Mouse (Mus musculus) intestine, embryonic 16.5 days (tissue): ENCODE data around the gene Mpv17l2. TPM values are rescaled to one million over a fixed set of nuclear protein-coding genes. Genes with fewer than 3 reads are reported as not detected.
A peak's percentile ranks its signal among the peaks of the same experiment; 100 is the strongest.

ENCODE experiments used
- ATAC-seq: fragments of 200-750 bp; cut with Nextera tagmentation; 2 replicates; pipeline ENCODE4 v1.8.0; 2017; ENCODE audit warnings: moderate TSS enrichment, moderate library complexity
- H3K27ac ChIP-seq: fragments of 300-500 bp; sonication (generic); 2 replicates; pipeline ENCODE4 v1.5.1; 2014; ENCODE audit warnings: mild to moderate bottlenecking, low read length
- H3K27me3 ChIP-seq: fragments of 300-500 bp; sonication (generic); replicated peaks from 2 replicates; pipeline ENCODE4 v1.6.1; 2014; ENCODE audit warnings: low read length, control low read depth, mixed read lengths; ENCODE audit not compliant: control insufficient read depth, insufficient read depth
- H3K36me3 ChIP-seq: fragments of 300-500 bp; sonication (generic); 2 replicates; pipeline ENCODE4 v1.6.1; 2014; ENCODE audit warnings: low read length, control low read depth; ENCODE audit not compliant: control insufficient read depth, insufficient read depth
- H3K4me1 ChIP-seq: fragments of 300-500 bp; sonication (generic); 2 replicates; pipeline ENCODE4 v1.6.1; 2014; ENCODE audit warnings: low read length, control low read depth, mixed read lengths; ENCODE audit not compliant: control insufficient read depth, insufficient read depth
- H3K4me2 ChIP-seq: fragments of 300-500 bp; sonication (generic); 2 replicates; pipeline ENCODE4 v1.6.1; 2014; ENCODE audit warnings: low read depth, low read length, control low read depth
- H3K4me3 ChIP-seq: fragments of 300-500 bp; sonication (generic); 2 replicates; pipeline ENCODE4 v1.5.1; 2014; ENCODE audit warnings: mild to moderate bottlenecking, low read length
- H3K9ac ChIP-seq: fragments of 300-500 bp; sonication (generic); 2 replicates; pipeline ENCODE4 v1.6.1; 2014; ENCODE audit warnings: low read depth, low read length
- H3K9me3 ChIP-seq: fragments of 300-500 bp; sonication (generic); 2 replicates; pipeline ENCODE4 v1.6.1; 2016; ENCODE audit warnings: low read length, control low read depth; ENCODE audit not compliant: control insufficient read depth
- WGBS: fragments of 180-500 bp; shearing (Covaris S2); extraction: QIAGEN DNeasy Blood & Tissue Kit; methylation state at CpG from one replicate; pipeline ENCODE4 v1.1.7; 2014; 5-methylcytosine and 5-hydroxymethylcytosine counted together
- polyA plus RNA-seq: library from polyadenylated mRNA; unstranded; fragments of >200 nt; fragmentation: Nextera tagmentation; extraction: Ambion mirVana; gene quantifications from 2 replicates; pipeline ENCODE4 v1.2.1, GENCODE M21; 2015

The Mpv17l2 gene
- polyA plus RNA-seq, 1 experiment from 2014 or later: 79.8 TPM

DNA sequence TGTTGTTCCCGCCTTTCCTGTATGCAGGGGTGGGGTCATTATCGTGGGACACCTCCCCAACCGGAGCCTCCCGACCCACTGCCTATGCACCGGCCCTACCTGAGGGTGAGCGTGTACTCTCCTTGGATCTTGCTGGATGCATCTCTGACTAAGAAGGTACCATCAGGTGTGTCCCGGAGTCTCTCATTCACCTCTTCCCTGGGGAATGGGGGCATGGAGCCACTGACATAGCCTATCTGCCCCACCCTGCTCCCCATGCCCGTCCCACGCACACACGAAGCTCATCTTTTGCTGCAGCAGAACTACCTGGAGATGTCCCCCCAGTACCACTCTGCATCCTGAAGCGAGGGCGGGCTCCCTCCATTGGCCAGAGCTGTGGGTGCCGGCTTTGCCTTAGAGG, 10.0 kb upstream of the Mpv17l2 start:
- Histone ChIP-seq H3K4me3 (no peak overlapping the region), H3K9ac (no peak overlapping the region), H3K27me3 (no peaks in the 10 kb centered on the region), H3K4me2 (no peak overlapping the region), H3K27ac (no peak overlapping the region), H3K36me3 (peaks cover 29% of the 10 kb centered on the region), H3K9me3 (no peaks in the 10 kb centered on the region), H3K4me1 (peaks cover 43% of the 10 kb centered on the region)
- WGBS: 95% methylated on average over 13 of the region's 13 CpGs
- no peak for ATAC-seq

DNA sequence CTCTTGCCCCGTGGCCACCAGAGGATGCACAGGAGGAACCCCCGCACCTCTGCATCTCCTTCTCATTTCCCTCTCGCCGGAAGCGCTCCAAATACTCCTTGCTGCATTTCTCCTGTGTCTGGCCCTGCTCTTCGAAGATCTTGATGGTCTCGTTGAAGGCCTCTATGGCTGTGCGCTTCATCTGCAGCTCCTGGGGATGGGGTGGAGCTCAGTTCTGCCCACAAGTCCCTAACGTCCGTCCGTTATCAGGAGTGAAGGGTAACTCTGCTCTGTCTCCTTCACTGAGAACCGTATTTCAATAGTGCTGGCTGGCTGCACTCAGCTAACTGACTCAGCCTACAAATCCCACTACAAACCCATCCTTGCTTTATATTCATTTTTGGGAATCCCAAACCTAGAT, 9.1 kb upstream of the Mpv17l2 start:
- no peak overlapping the region for H3K27ac ChIP-seq
- H3K27me3 ChIP-seq: no peaks in the 10 kb centered on the region
- no peak overlapping the region for H3K4me3 ChIP-seq
- ATAC-seq: no peak
- no peak overlapping the region for H3K4me2 ChIP-seq
- no peak overlapping the region for H3K9ac ChIP-seq
- peaks cover 29% of the 10 kb centered on the region for H3K36me3 ChIP-seq
- WGBS: 76% methylated on average over 12 of the region's 12 CpGs
- peaks cover 36% of the 10 kb centered on the region for H3K4me1 ChIP-seq
- no peaks in the 10 kb centered on the region for H3K9me3 ChIP-seq

DNA sequence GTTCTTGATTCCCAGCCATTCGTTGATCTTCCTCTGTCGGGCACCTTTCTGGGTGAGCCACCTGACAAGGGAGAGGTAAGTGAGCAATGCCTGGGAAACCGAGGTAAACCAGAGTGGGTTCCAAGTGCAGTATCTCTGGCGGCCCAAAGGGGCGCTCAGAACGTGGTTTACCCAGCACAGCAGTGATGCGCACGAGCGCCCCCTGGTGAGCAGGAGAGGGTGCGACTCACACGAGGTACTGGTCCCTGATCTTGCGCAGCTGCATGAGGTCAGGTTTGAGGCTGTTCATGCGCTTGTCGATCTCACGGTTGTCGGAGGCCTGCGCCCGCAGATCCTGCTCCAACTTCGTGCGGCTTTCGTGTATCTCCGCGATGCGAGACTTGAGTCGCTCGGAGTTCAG, 8.6 kb upstream of the Mpv17l2 start:
- H3K9me3 ChIP-seq: no peaks in the 10 kb centered on the region
- ATAC-seq: peak; percentile 40
- no peaks in the 10 kb centered on the region for H3K27me3 ChIP-seq
- no peak overlapping the region for H3K27ac ChIP-seq
- peaks cover 32% of the 10 kb centered on the region for H3K4me1 ChIP-seq
- WGBS: 7% methylated on average over 26 of the region's 26 CpGs
- no peak overlapping the region for H3K9ac ChIP-seq
- H3K4me2 ChIP-seq: no peak overlapping the region
- peaks cover 29% of the 10 kb centered on the region for H3K36me3 ChIP-seq
- no peak overlapping the region for H3K4me3 ChIP-seq

DNA sequence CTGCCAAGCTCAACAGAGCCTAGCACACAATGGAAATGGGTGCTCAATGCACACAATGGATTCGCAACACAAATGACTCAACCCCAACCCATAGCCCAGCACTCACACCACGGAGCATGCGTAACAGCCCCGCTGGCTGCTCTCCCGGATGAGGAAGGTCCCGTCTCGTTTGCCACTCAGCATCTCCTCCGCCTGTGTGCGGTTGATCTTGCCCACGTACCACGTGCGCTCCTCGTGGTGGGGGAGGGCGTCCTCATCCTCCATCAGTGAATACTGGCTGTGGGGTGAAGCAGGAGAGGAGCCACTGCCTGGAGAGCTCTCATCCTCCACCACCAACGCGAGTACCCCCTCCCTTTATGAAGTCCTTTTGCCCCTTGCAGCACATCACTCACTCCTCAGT, 8.2 kb upstream of the Mpv17l2 start:
- no peak overlapping the region for H3K27ac ChIP-seq
- no peak overlapping the region for H3K9ac ChIP-seq
- H3K4me1 ChIP-seq: peaks cover 28% of the 10 kb centered on the region
- no peaks in the 10 kb centered on the region for H3K9me3 ChIP-seq
- no peak overlapping the region for H3K4me3 ChIP-seq
- ATAC-seq: no peak
- 85% methylated on average over 16 of the region's 16 CpGs for WGBS
- H3K36me3 ChIP-seq: peaks cover 29% of the 10 kb centered on the region
- no peaks in the 10 kb centered on the region for H3K27me3 ChIP-seq
- H3K4me2 ChIP-seq: no peak overlapping the region

DNA sequence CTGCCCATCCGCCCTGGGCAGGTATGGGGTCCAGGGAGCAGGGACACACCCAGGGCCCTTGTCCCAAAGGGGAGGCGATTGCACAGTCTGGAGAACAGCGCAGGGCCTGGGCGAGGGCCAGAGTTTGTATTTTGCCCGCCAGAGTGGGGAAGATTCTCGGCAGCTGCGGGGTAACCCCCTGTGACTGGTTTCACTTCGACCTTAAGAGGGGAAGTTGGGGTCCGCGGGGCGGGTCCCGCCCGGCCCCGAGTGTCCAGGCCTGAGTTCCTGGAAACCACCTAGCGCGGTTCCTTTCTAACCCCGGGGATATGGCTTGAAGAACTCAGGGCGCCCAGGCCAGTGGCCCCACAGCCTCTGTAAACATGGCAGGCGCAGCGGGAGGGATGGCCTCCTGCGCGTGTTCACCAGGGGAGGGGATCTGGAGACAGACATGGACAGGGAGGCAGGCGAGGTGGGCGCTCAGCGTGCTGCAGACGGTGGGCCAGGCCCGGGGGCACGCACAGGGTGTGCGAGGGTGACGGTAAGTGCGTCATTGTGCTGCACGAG, 7.6 kb upstream of the Mpv17l2 start:
- ATAC-seq: no peak
- Histone ChIP-seq H3K4me3 (no peak overlapping the region), H3K27me3 (no peaks in the 10 kb centered on the region), H3K9ac (no peak overlapping the region), H3K9me3 (no peaks in the 10 kb centered on the region), H3K4me1 (peaks cover 25% of the 10 kb centered on the region), H3K27ac (no peak overlapping the region), H3K4me2 (no peak overlapping the region), H3K36me3 (peaks cover 31% of the 10 kb centered on the region)
- WGBS: 92% methylated on average over 32 of the region's 32 CpGs

DNA sequence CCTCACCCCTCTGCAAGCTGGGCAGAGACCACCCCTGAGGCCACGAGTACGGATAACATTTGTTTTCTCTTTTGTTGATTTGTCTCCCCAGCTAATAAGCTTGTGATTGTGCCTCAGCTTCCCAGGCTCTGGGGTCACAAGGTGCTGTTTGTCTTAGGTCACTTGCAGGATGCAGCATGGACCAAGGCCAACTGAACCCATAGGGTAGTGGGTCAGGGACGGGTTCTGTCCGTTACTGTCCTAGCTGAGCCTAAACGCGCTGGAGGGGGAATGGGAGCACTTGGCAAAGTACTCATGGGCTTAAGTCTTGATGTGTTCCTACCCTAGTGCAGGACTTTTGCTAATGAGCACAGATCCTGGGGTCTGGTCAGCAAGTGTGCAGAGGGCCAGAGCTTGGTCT, 6.8 kb upstream of the Mpv17l2 start:
- no peak overlapping the region for H3K27ac ChIP-seq

DNA sequence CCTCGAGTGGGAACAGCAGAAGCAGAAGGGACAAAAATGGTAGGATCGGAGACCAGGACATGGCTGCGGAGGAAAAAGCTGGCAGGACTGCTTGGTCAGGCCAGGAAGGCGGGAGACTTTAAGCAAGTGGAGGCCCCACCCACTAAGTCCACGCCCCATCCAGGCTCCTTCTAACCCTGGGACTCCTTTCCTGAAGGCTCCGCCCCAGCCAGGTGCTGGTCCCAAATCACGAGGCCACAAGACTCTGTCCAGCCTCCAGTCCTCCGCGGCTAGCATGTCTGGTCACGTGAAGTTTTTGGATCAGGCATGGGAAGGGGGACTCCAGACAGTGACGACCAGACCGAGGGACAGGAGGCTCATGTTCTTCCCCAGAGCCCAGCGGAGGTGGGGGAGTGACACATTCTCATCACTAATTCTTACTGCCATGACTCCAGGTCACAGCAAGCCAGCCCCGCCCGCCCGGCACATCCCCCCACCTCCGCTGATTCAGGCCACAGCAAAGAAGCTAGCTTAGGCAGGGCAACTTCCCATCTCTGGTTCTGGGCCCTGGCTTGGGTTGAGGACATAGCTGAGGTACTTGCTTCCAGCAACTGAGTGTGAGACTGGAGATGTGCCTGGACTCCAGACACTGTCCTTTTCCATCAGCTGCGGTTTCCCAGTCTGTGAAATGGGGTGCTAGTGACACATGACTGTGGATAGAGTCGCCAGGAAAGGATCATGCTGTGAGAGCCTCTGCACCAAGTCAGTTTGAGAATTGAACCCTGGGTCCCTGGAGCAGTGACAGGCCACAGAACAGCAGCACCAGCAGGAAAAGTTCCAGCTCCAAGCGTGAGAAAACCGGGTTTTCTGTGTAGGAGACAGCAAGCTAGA, 6.1 kb upstream of the Mpv17l2 start:
- H3K9ac ChIP-seq: peak overlapping the region; percentile 82
- H3K4me2 ChIP-seq: peak overlapping the region; percentile 92
- peaks cover 13% of the 10 kb centered on the region for H3K4me1 ChIP-seq
- peak overlapping the region; percentile 91 for H3K27ac ChIP-seq
- no peaks in the 10 kb centered on the region for H3K27me3 ChIP-seq
- peak overlapping the region; percentile 66 for H3K4me3 ChIP-seq
- H3K9me3 ChIP-seq: no peaks in the 10 kb centered on the region
- peaks cover 28% of the 10 kb centered on the region for H3K36me3 ChIP-seq
- peak; percentile 59 for ATAC-seq
- WGBS: 10% methylated on average over 21 of the region's 21 CpGs

More for the DNA sequence above, 6.8 kb upstream of the Mpv17l2 start:
- no peak for ATAC-seq
- H3K4me1 ChIP-seq: peaks cover 17% of the 10 kb centered on the region
- no peak overlapping the region for H3K4me3 ChIP-seq
- H3K9ac ChIP-seq: no peak overlapping the region
- no peak overlapping the region for H3K4me2 ChIP-seq
- H3K9me3 ChIP-seq: no peaks in the 10 kb centered on the region
- H3K36me3 ChIP-seq: peaks cover 31% of the 10 kb centered on the region
- no peaks in the 10 kb centered on the region for H3K27me3 ChIP-seq
- 90% methylated on average over 6 of the region's 6 CpGs for WGBS

DNA sequence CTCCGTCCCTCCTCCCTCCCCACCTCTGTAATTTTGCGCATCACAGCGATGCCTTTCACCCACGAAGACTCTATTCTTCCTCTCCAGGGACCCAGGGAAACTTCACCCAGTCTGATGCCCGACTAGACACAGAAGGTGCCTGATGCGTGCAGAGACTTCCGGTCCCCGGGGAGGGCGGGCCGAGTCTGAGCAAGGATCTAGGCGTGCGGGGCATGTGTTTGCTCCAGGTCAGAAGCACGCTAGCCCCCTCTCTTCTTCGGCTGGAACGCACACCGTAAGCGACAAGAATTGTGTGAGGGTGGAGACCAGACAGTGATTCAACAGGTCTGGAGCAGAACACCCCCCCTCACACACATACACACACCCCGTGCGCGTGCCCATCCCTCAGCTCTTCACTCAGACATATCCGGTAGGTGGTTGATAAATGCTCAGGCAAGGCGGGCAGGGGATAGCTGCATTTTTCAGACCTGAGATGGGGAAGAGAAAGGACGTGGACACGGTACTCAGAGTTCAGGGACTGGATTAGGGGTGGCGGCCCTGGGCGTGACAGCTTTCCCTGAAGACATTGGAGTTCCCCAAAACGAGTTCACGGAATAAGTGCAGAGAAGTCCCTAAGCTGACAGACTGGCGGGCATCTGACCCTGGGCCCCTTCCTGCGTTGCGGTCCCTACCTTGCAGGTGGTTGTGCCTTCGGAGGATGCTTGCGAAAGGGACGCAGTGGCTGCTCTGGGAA, 5.3 kb upstream of the Mpv17l2 start:
- no peaks in the 10 kb centered on the region for H3K9me3 ChIP-seq
- 2% methylated on average over 34 of the region's 34 CpGs for WGBS
- H3K36me3 ChIP-seq: peaks cover 22% of the 10 kb centered on the region
- H3K4me3 ChIP-seq: peak overlapping the region; percentile 66
- no peaks in the 10 kb centered on the region for H3K27me3 ChIP-seq
- ATAC-seq: 0 out of 2 replicates have a peak, but pooled peaks have one; percentile 3
- H3K4me1 ChIP-seq: peaks cover 13% of the 10 kb centered on the region
- peak overlapping the region; percentile 92 for H3K4me2 ChIP-seq
- H3K9ac ChIP-seq: peak overlapping the region; percentile 82
- H3K27ac ChIP-seq: peak overlapping the region; percentile 91

DNA sequence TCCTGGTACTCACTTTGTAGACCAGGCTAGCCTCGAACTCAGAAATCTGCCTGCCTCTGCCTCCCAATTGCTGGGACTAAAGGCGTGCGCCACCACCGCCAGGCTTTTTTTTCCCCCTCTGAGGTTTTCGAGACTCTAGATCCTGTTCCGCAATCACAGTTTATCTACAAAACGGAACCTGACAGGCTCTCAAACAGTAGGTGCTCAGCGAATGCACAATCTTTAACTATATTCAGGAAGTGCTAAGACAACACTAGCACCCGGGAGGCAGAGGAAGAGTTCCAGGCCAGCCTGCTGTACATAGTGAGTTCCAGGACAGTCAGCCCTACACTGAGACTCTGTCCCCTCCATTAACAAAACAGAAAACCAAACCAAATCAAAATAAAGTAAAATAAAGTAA, 4.6 kb upstream of the Mpv17l2 start:
- Histone ChIP-seq H3K9ac (peak overlapping the region; percentile 82), H3K36me3 (peaks cover 15% of the 10 kb centered on the region), H3K4me2 (peak overlapping the region; percentile 92), H3K4me3 (peak overlapping the region; percentile 66), H3K4me1 (peaks cover 13% of the 10 kb centered on the region), H3K27me3 (no peaks in the 10 kb centered on the region), H3K27ac (peak overlapping the region; percentile 91), H3K9me3 (no peaks in the 10 kb centered on the region)
- ATAC-seq: no peak
- WGBS: 69% methylated on average over 9 of the region's 9 CpGs
